Mouse (Mus musculus): ENCODE measurements around the gene Slc25a19. TPM values are rescaled to one million over a fixed set of nuclear protein-coding genes. Genes with fewer than 3 reads are reported as not detected.
"Not testable (repeated sequence)": the region's sequence is repeated elsewhere in the genome, so short reads cannot be mapped to it uniquely, and the experiment has no call there.

Slc25a19 gene
- polyA plus RNA-seq, 1 experiment from 2014 or later: 10.4 TPM

DNA sequence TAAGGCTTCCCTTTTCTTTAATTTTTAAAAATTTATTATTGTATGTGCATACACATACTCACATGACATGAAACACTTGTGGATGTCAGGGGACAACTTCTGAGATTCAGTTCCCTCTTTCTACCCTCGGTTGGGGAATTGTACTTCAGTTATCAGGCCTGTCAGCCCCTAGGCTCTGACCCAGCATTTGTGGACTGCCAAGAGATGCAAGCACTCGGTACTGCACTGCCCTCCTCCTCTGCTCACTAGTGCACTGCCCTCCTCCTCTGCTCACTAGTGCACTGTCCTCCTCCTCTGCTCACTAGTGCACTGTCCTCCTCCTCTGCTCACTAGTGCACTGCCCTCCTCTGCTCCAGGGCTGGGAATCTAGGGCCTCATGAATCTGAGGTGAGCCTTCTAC lies 26.0 kb upstream of the Slc25a19 start:
- WGBS (ENCODE audit: insufficient replicate concordance): 35% methylated on average over 2 of the region's 2 CpGs
- Histone ChIP-seq H3K4me2 (no peak overlapping the region), H3K4me3 (replicated peaks) (no peak overlapping the region), H3K27me3 (no peaks in the 10 kb centered on the region), H3K9ac (no peak overlapping the region), H3K9me3 (replicated peaks) (no peaks in the 10 kb centered on the region), H3K27ac (replicated peaks) (no peak overlapping the region), H3K4me1 (replicated peaks) (peaks cover 6% of the 10 kb centered on the region; the same call in 1 of the 2 replicates), H3K36me3 (replicated peaks) (peaks cover 53% of the 10 kb centered on the region)
- no peak for ATAC-seq (ENCODE audit: insufficient read depth)

DNA sequence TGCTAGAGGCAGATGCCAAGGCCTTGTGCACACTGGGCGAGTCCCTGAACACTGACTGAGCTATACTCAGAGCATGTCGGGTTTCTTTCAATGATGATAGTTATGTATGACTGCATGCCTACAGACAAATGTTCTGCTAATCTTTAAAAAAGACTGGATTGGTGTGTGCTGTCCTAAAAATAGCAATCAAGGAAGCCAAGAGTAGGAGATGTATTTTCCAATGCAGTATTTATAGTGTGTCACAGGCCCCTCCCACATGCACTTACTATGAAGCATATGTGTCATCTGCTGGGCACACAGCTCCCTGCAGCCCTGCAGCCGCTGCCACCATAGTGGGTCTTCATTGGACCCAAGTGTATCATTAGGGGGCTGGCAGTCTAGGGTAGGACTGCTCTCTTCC lies 25.1 kb upstream of the Slc25a19 start:
- 69% methylated on average over 3 of the region's 3 CpGs for WGBS (ENCODE audit: insufficient replicate concordance)
- Histone ChIP-seq H3K27ac (replicated peaks) (no peak overlapping the region), H3K4me2 (no peak overlapping the region), H3K4me3 (replicated peaks) (no peak overlapping the region), H3K9me3 (replicated peaks) (no peaks in the 10 kb centered on the region), H3K9ac (no peak overlapping the region), H3K4me1 (replicated peaks) (no peaks in the 10 kb centered on the region; the same call in 1 of the 2 replicates), H3K36me3 (replicated peaks) (peaks cover 62% of the 10 kb centered on the region), H3K27me3 (no peaks in the 10 kb centered on the region)
- no peak for ATAC-seq (ENCODE audit: insufficient read depth)

DNA sequence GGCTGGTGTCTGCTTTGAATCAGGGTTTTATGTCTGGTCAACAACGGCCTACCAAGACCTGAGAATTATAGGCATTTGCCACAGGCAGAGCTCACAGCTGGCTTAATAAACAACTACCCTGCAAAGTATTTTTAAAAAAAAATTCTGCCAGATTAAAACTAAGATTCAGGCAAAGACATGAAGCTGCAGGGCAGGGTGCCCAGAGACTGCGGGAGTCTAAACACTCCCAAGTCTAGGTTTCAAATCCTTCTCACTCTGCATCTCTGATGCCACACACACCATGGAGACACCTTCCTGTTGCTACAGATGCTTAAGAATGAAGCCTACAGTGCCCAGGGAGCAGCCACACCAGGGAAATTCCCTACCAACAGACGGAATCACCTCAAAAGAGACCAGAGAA lies 23.6 kb upstream of the Slc25a19 start:
- no peaks in the 10 kb centered on the region for H3K27me3 ChIP-seq
- ATAC-seq (ENCODE audit: insufficient read depth): no peak
- WGBS (ENCODE audit: insufficient replicate concordance): 78% methylated on average over 3 of the region's 3 CpGs
- H3K9ac ChIP-seq: no peak overlapping the region
- no peak overlapping the region for H3K27ac ChIP-seq (replicated peaks)
- H3K36me3 ChIP-seq (replicated peaks): peaks cover 76% of the 10 kb centered on the region
- no peak overlapping the region for H3K4me2 ChIP-seq
- no peaks in the 10 kb centered on the region for H3K9me3 ChIP-seq (replicated peaks)
- H3K4me3 ChIP-seq (replicated peaks): no peak overlapping the region
- H3K4me1 ChIP-seq (replicated peaks): no peaks in the 10 kb centered on the region

- Histone ChIP-seq H3K4me3 (replicated peaks) (no peak overlapping the region), H3K36me3 (replicated peaks) (peaks cover 84% of the 10 kb centered on the region), H3K4me2 (no peak overlapping the region), H3K9me3 (replicated peaks) (no peaks in the 10 kb centered on the region), H3K9ac (no peak overlapping the region), H3K27me3 (no peaks in the 10 kb centered on the region), H3K27ac (replicated peaks) (no peak overlapping the region), H3K4me1 (replicated peaks) (no peaks in the 10 kb centered on the region)
- no peak for ATAC-seq (ENCODE audit: insufficient read depth)
- 75% methylated on average over 10 of the region's 10 CpGs for WGBS (ENCODE audit: insufficient replicate concordance)
Observed at GRCm38 (mm10) chr11:115649706-115650105, 21.6 kb upstream of the Slc25a19 start.

DNA sequence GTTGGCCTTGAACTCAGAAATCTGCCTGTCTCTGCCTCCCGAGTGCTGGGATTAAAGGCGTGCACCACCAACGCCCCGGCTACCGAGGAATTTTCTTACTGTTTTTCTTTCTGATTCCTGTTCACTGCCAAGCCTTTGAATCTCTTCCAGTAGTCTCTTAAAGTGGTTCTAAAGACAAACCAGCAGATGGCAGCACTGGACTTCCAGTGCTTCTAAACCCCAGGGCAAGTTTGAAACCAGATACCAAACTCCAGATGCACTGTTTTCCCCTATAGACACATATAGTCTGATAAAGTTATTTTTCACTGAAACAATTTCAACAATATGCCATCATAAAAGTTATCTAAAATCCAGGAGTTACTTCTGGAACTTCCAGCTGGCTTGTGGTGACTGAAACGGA lies 19.4 kb upstream of the Slc25a19 start:
- WGBS (ENCODE audit: insufficient replicate concordance): 53% methylated on average over 6 of the region's 6 CpGs
- H3K4me2 ChIP-seq: no peak overlapping the region
- no peaks in the 10 kb centered on the region for H3K27me3 ChIP-seq
- H3K27ac ChIP-seq (replicated peaks): no peak overlapping the region
- no peak overlapping the region for H3K9ac ChIP-seq
- no peaks in the 10 kb centered on the region for H3K9me3 ChIP-seq (replicated peaks)
- H3K36me3 ChIP-seq (replicated peaks): peaks cover 78% of the 10 kb centered on the region
- no peak for ATAC-seq (ENCODE audit: insufficient read depth)
- H3K4me3 ChIP-seq (replicated peaks): no peak overlapping the region
- H3K4me1 ChIP-seq (replicated peaks): no peaks in the 10 kb centered on the region

GRCm38 (mm10) chr11:115646439-115646838 lies 18.3 kb upstream of the Slc25a19 start:
- WGBS (ENCODE audit: insufficient replicate concordance): 84% methylated on average over 9 of the region's 9 CpGs

GRCm38 (mm10) chr11:115645498-115645897 lies 17.4 kb upstream of the Slc25a19 start:
- ATAC-seq (ENCODE audit: insufficient read depth); H3K4me2 ChIP-seq; H3K4me3 ChIP-seq (replicated peaks); H3K9ac ChIP-seq; H3K27me3 ChIP-seq; H3K27ac ChIP-seq (replicated peaks); H3K9me3 ChIP-seq (replicated peaks): not testable (repeated sequence)
- Histone ChIP-seq H3K36me3 (replicated peaks) (peaks cover 63% of the 10 kb centered on the region), H3K4me1 (replicated peaks) (peaks cover 16% of the 10 kb centered on the region)
- 87% methylated on average over 14 of the region's 14 CpGs for WGBS (ENCODE audit: insufficient replicate concordance)

More at GRCm38 (mm10) chr11:115646439-115646838, 18.3 kb upstream of the Slc25a19 start:
- Histone ChIP-seq H3K9me3 (replicated peaks) (no peaks in the 10 kb centered on the region), H3K4me1 (replicated peaks) (peaks cover 9% of the 10 kb centered on the region; the same call in 1 of the 2 replicates), H3K4me3 (replicated peaks) (no peak overlapping the region), H3K9ac (no peak overlapping the region), H3K4me2 (no peak overlapping the region), H3K27me3 (no peaks in the 10 kb centered on the region), H3K36me3 (replicated peaks) (peaks cover 72% of the 10 kb centered on the region), H3K27ac (replicated peaks) (no peak overlapping the region)
- no peak for ATAC-seq (ENCODE audit: insufficient read depth)

- H3K27me3 ChIP-seq: no peaks in the 10 kb centered on the region
- no peak overlapping the region for H3K27ac ChIP-seq (replicated peaks)
- no peak overlapping the region for H3K9ac ChIP-seq
- WGBS (ENCODE audit: insufficient replicate concordance): 74% methylated on average over 13 of the region's 13 CpGs
- no peak overlapping the region for H3K4me2 ChIP-seq
- ATAC-seq (ENCODE audit: insufficient read depth): no peak
- no peak overlapping the region for H3K4me3 ChIP-seq (replicated peaks)
- no peaks in the 10 kb centered on the region for H3K9me3 ChIP-seq (replicated peaks)
- peaks cover 52% of the 10 kb centered on the region for H3K36me3 ChIP-seq (replicated peaks)
- peaks cover 16% of the 10 kb centered on the region for H3K4me1 ChIP-seq (replicated peaks)
Observed at GRCm38 (mm10) chr11:115644308-115644707, 16.2 kb upstream of the Slc25a19 start.

DNA sequence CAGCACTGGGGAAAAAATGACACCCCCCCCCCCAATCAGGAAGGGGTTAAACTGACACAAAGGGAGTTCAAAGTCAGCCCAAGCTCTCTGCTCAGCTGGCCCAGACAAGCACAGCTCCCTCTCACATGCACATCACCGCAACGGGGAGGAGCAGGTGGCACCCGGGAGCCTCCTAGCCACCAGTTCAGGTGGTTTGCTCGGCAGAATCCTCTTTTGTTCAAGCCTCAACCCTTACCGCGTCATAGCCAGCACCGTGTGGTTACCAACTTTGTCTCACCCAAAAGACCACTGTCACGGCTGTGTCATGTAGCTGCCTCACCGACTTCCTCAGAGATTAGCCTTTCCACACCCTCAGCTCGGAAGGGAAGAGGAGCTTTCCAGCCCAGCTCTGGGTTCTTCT lies 15.2 kb upstream of the Slc25a19 start:
- Histone ChIP-seq H3K27ac (replicated peaks) (no peak overlapping the region), H3K36me3 (replicated peaks) (peaks cover 42% of the 10 kb centered on the region), H3K4me2 (no peak overlapping the region), H3K9me3 (replicated peaks) (no peaks in the 10 kb centered on the region), H3K4me1 (replicated peaks) (peaks cover 16% of the 10 kb centered on the region), H3K9ac (no peak overlapping the region), H3K4me3 (replicated peaks) (no peak overlapping the region), H3K27me3 (no peaks in the 10 kb centered on the region)
- WGBS (ENCODE audit: insufficient replicate concordance): 45% methylated on average over 10 of the region's 10 CpGs
- no peak for ATAC-seq (ENCODE audit: insufficient read depth)

GRCm38 (mm10) chr11:115642705-115643104 lies 14.6 kb upstream of the Slc25a19 start:
- no peaks in the 10 kb centered on the region for H3K27me3 ChIP-seq
- peaks cover 36% of the 10 kb centered on the region for H3K36me3 ChIP-seq (replicated peaks)
- no peak overlapping the region for H3K4me3 ChIP-seq (replicated peaks)
- 91% methylated on average over 2 of the region's 2 CpGs for WGBS (ENCODE audit: insufficient replicate concordance)
- H3K4me2 ChIP-seq: no peak overlapping the region
- H3K27ac ChIP-seq (replicated peaks): no peak overlapping the region
- ATAC-seq (ENCODE audit: insufficient read depth): no peak
- H3K4me1 ChIP-seq (replicated peaks): peaks cover 16% of the 10 kb centered on the region
- H3K9ac ChIP-seq: no peak overlapping the region
- H3K9me3 ChIP-seq (replicated peaks): no peaks in the 10 kb centered on the region

DNA sequence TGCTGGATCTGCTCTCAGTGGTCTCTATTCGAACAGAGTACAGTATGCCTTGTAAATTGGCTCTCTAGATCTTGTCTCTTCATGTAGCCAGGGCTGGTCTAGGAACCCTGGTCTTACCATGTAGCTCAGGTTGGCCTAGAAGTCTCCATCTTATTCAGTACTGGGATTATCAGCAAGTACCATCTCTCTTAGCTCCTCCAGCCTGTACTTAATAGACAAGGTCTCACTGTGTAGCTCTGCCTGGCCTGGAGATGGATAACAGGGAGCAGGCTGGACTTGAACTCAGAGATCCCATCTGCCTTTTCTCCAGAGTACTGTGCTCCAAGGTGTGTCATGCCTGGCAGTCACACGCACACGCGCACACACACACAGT lies 13.6 kb upstream of the Slc25a19 start:
- no peaks in the 10 kb centered on the region for H3K27me3 ChIP-seq
- peaks cover 16% of the 10 kb centered on the region for H3K4me1 ChIP-seq (replicated peaks)
- H3K27ac ChIP-seq (replicated peaks): no peak overlapping the region
- H3K36me3 ChIP-seq (replicated peaks): peaks cover 27% of the 10 kb centered on the region
- 84% methylated on average over 4 of the region's 4 CpGs for WGBS (ENCODE audit: insufficient replicate concordance)
- H3K4me2 ChIP-seq: no peak overlapping the region
- H3K4me3 ChIP-seq (replicated peaks): no peak overlapping the region
- no peak for ATAC-seq (ENCODE audit: insufficient read depth)
- H3K9me3 ChIP-seq (replicated peaks): no peaks in the 10 kb centered on the region
- no peak overlapping the region for H3K9ac ChIP-seq

DNA sequence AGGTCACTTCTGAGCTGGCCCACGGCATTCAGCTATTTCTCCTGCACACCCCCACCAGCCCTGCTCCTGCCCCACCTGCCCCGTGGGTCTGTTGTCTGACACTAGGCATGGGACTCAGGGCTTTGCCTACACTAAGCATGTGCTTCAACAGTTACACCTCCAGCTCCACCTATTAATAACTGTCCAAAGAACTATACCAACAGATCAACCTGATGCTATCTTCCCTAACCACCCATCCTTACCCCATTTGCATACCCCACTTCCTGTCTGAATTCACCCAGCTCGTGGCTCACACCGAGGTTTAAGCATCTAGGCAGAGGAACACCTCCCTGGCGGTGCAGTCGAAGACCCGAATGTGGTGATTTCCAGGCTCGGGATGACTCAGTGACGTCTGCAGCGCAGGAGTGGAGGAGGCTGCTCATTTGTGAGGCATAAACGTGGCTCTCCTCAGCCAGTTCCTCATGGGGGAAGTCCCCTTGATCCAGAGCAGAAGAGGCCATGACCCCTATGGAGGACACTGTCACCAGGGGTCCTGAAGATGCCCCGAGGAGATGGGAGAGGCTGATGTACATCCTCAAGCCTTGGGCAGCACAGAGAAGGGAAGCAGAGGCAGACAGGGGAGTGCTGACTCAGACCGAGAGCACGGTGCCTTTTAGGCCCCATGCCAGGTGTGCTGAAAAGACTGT lies 13.0 kb upstream of the Slc25a19 start:
- ATAC-seq (ENCODE audit: insufficient read depth): no peak
- Histone ChIP-seq H3K27ac (replicated peaks) (no peak overlapping the region), H3K4me2 (no peak overlapping the region)

More for the DNA sequence above, 13.0 kb upstream of the Slc25a19 start:
- WGBS (ENCODE audit: insufficient replicate concordance): 15% methylated on average over 14 of the region's 14 CpGs
- Histone ChIP-seq H3K4me3 (replicated peaks) (no peak overlapping the region), H3K9ac (no peak overlapping the region), H3K4me1 (replicated peaks) (peaks cover 16% of the 10 kb centered on the region), H3K9me3 (replicated peaks) (no peaks in the 10 kb centered on the region), H3K36me3 (replicated peaks) (peaks cover 23% of the 10 kb centered on the region), H3K27me3 (no peaks in the 10 kb centered on the region)
